Mouse (Mus musculus) stomach, embryonic 14.5 days (tissue): ENCODE measurements around the gene Gm37240. TPM values are rescaled to one million over a fixed set of nuclear protein-coding genes. Genes with fewer than 3 reads are reported as not detected.

Experiments used
- ATAC-seq: fragments of 200-750 bp; cut with Nextera tagmentation; 2 replicates; pipeline ENCODE4 v1.8.0; 2017; ENCODE audit warnings: low read depth, moderate TSS enrichment; ENCODE audit not compliant: insufficient number of reproducible peaks, insufficient read depth, low FRiP score
- H3K27ac ChIP-seq: fragments of 300-500 bp; sonication (generic); 2 replicates; pipeline ENCODE4 v1.5.1; 2014; ENCODE audit warnings: mild to moderate bottlenecking, low read length, moderate library complexity, mixed read lengths
- H3K27me3 ChIP-seq: fragments of 300-500 bp; sonication (generic); 2 replicates; pipeline ENCODE4 v1.6.1; 2014; ENCODE audit warnings: low read length, control low read depth, mixed read lengths; ENCODE audit not compliant: control insufficient read depth, insufficient read depth
- H3K36me3 ChIP-seq: fragments of 300-500 bp; sonication (generic); 2 replicates; pipeline ENCODE4 v1.6.1; 2014; ENCODE audit warnings: mild to moderate bottlenecking, control low read depth, low read length, moderate library complexity, mixed read lengths; ENCODE audit not compliant: control insufficient read depth, insufficient read depth
- H3K4me1 ChIP-seq: fragments of 300-500 bp; sonication (generic); 2 replicates; pipeline ENCODE4 v1.6.1; 2014; ENCODE audit warnings: low read length, control low read depth, mixed read lengths; ENCODE audit not compliant: control insufficient read depth, insufficient read depth
- H3K4me2 ChIP-seq: fragments of 300-500 bp; sonication (generic); replicated peaks from 2 replicates; pipeline ENCODE4 v1.6.1; 2014; ENCODE audit warnings: low read depth, low read length, control low read depth
- H3K4me3 ChIP-seq: fragments of 300-500 bp; sonication (generic); 2 replicates; pipeline ENCODE4 v1.5.1; 2014; ENCODE audit warnings: low read depth, low read length, control low read depth
- H3K9ac ChIP-seq: fragments of 300-500 bp; sonication (generic); replicated peaks from 2 replicates; pipeline ENCODE4 v1.6.1; 2014; ENCODE audit warnings: low read depth, mild to moderate bottlenecking, control low read depth, low read length, moderate library complexity, mixed read lengths
- H3K9me3 ChIP-seq: fragments of 300-500 bp; sonication (generic); 2 replicates; pipeline ENCODE4 v1.6.1; 2016; ENCODE audit warnings: low read depth, low read length, control low read depth; ENCODE audit not compliant: control insufficient read depth
- WGBS: fragments of 180-500 bp; shearing (Covaris S2); extraction: QIAGEN DNeasy Blood & Tissue Kit; methylation state at CpG from one replicate; pipeline ENCODE4 v1.1.7; 2014; 5-methylcytosine and 5-hydroxymethylcytosine counted together
- polyA plus RNA-seq: library from polyadenylated mRNA; unstranded; fragments of >200 nt; fragmentation: Nextera tagmentation; extraction: Ambion mirVana; gene quantifications from 2 replicates; pipeline ENCODE4 v1.2.1, GENCODE M21; 2014

Gene Gm37240
- polyA plus RNA-seq, 1 experiment from 2014 or later: 9.6 TPM

- Histone ChIP-seq H3K36me3 (no peaks in the 10 kb centered on the region), H3K4me2 (no peak overlapping the region), H3K4me1 (no peaks in the 10 kb centered on the region), H3K9ac (no peak overlapping the region), H3K4me3 (no peak overlapping the region), H3K27ac (no peak overlapping the region), H3K27me3 (no peaks in the 10 kb centered on the region), H3K9me3 (no peaks in the 10 kb centered on the region)
- 66% methylated on average over 6 of the region's 6 CpGs for WGBS
- no peak for ATAC-seq
Measured at GRCm38 (mm10) chr3:85776126-85776525, 111.2 kb downstream of the Gm37240 start.

- ATAC-seq: peak; percentile 58; the same call in 1 of the 2 replicates
- H3K27ac ChIP-seq: no peak overlapping the region
- H3K4me3 ChIP-seq: no peak overlapping the region
- H3K9me3 ChIP-seq: no peaks in the 10 kb centered on the region
- H3K9ac ChIP-seq: no peak overlapping the region
- no peaks in the 10 kb centered on the region for H3K27me3 ChIP-seq
- WGBS: 54% methylated on average over 4 of the region's 4 CpGs
- no peaks in the 10 kb centered on the region for H3K4me1 ChIP-seq
- no peak overlapping the region for H3K4me2 ChIP-seq
- no peaks in the 10 kb centered on the region for H3K36me3 ChIP-seq
Measured at GRCm38 (mm10) chr3:85773886-85774285, 113.4 kb downstream of the Gm37240 start.

- Histone ChIP-seq H3K9ac (no peak overlapping the region), H3K36me3 (no peaks in the 10 kb centered on the region), H3K27ac (no peak overlapping the region), H3K27me3 (no peaks in the 10 kb centered on the region), H3K4me3 (no peak overlapping the region), H3K9me3 (no peaks in the 10 kb centered on the region), H3K4me1 (no peaks in the 10 kb centered on the region), H3K4me2 (no peak overlapping the region)
- WGBS: 40% methylated on average over 3 of the region's 3 CpGs
- ATAC-seq: no peak
Measured at GRCm38 (mm10) chr3:85773425-85773824, 113.9 kb downstream of the Gm37240 start.

- no peak overlapping the region for H3K4me3 ChIP-seq
- H3K4me1 ChIP-seq: no peaks in the 10 kb centered on the region
- H3K9ac ChIP-seq: no peak overlapping the region
- H3K9me3 ChIP-seq: no peaks in the 10 kb centered on the region
- WGBS: 71% methylated on average over 7 of the region's 7 CpGs
- no peaks in the 10 kb centered on the region for H3K36me3 ChIP-seq
- H3K27ac ChIP-seq: no peak overlapping the region
- no peaks in the 10 kb centered on the region for H3K27me3 ChIP-seq
- no peak for ATAC-seq
- no peak overlapping the region for H3K4me2 ChIP-seq
Measured at GRCm38 (mm10) chr3:85764937-85765337, 122.4 kb downstream of the Gm37240 start.

GRCm38 (mm10) chr3:85764008-85764834 lies 123.1 kb downstream of the Gm37240 start:
- Histone ChIP-seq H3K4me1 (no peaks in the 10 kb centered on the region), H3K9ac (no peak overlapping the region), H3K27ac (no peak overlapping the region), H3K27me3 (no peaks in the 10 kb centered on the region), H3K9me3 (no peaks in the 10 kb centered on the region), H3K36me3 (no peaks in the 10 kb centered on the region), H3K4me3 (no peak overlapping the region), H3K4me2 (no peak overlapping the region)
- 77% methylated on average over 18 of the region's 18 CpGs for WGBS
- ATAC-seq: no peak

GRCm38 (mm10) chr3:85757944-85758343 lies 129.4 kb downstream of the Gm37240 start:
- H3K9ac ChIP-seq: no peak overlapping the region
- ATAC-seq: no peak
- no peak overlapping the region for H3K4me3 ChIP-seq
- no peak overlapping the region for H3K27ac ChIP-seq
- 47% methylated on average over 2 of the region's 2 CpGs for WGBS
- H3K9me3 ChIP-seq: no peaks in the 10 kb centered on the region
- H3K27me3 ChIP-seq: no peaks in the 10 kb centered on the region
- H3K36me3 ChIP-seq: no peaks in the 10 kb centered on the region
- no peak overlapping the region for H3K4me2 ChIP-seq
- H3K4me1 ChIP-seq: no peaks in the 10 kb centered on the region

- Histone ChIP-seq H3K36me3 (no peaks in the 10 kb centered on the region), H3K4me1 (no peaks in the 10 kb centered on the region), H3K27me3 (no peaks in the 10 kb centered on the region), H3K27ac (no peak overlapping the region), H3K9ac (no peak overlapping the region), H3K4me2 (no peak overlapping the region), H3K9me3 (no peaks in the 10 kb centered on the region), H3K4me3 (no peak overlapping the region)
- 86% methylated on average over 4 of the region's 4 CpGs for WGBS
- ATAC-seq: no peak
Measured at GRCm38 (mm10) chr3:85757435-85757834, 129.9 kb downstream of the Gm37240 start.

- ATAC-seq: no peak
- no peak overlapping the region for H3K27ac ChIP-seq
- H3K4me2 ChIP-seq: no peak overlapping the region
- H3K9me3 ChIP-seq: no peaks in the 10 kb centered on the region
- WGBS: 52% methylated on average over 4 of the region's 4 CpGs
- no peaks in the 10 kb centered on the region for H3K4me1 ChIP-seq
- no peaks in the 10 kb centered on the region for H3K36me3 ChIP-seq
- no peak overlapping the region for H3K9ac ChIP-seq
- H3K4me3 ChIP-seq: no peak overlapping the region
- no peaks in the 10 kb centered on the region for H3K27me3 ChIP-seq
Measured at GRCm38 (mm10) chr3:85749348-85749747, 138.0 kb downstream of the Gm37240 start.

- H3K4me2 ChIP-seq: no peak overlapping the region
- no peaks in the 10 kb centered on the region for H3K36me3 ChIP-seq
- no peak overlapping the region for H3K27ac ChIP-seq
- WGBS: 27% methylated on average over 4 of the region's 4 CpGs
- no peak overlapping the region for H3K9ac ChIP-seq
- no peaks in the 10 kb centered on the region for H3K27me3 ChIP-seq
- H3K4me3 ChIP-seq: no peak overlapping the region
- H3K4me1 ChIP-seq: no peaks in the 10 kb centered on the region
- ATAC-seq: no peak
- no peaks in the 10 kb centered on the region for H3K9me3 ChIP-seq
Measured at GRCm38 (mm10) chr3:85748863-85749262, 138.5 kb downstream of the Gm37240 start.
